8 mouse cellular contexts compared by ENCODE assay signal in genomic region chr17:86444578-86445419, GRCm38 (mm10).
DNase-seq lines count a peak whose midpoint lies in the region; ATAC-seq and TF ChIP-seq lines count a peak whose summit lies in the region.

No protein-coding gene starts in this region.

- H3K27ac ChIP-seq in cortical plate, adult 2 months (ENCODE audit: insufficient read depth, low read length), result no peak overlapping the region

- no peak for TF ChIP-seq POLR2A in cortical plate, adult 2 months (IDR thresholded peaks at IDR 0.05; ENCODE audit: extremely low read depth, insufficient read depth, low read length)

- H3K4me1 ChIP-seq in cortical plate, adult 2 months (ENCODE audit: control insufficient read depth, insufficient read depth, low read length), result peaks cover 5% of the 10 kb centered on the region

- DNase-seq in gastrocnemius, postnatal 14 days, result peak; percentile 88
- peak; percentile 89 to 91 for DNase-seq in left cerebral cortex, postnatal 10 days (ENCODE audit: extremely low spot score in 1 of 2, low spot score in 2 of 2)
- peak; percentile 86 for DNase-seq in right cerebral cortex, postnatal 25 days
- peak; percentile 85 to 93 for DNase-seq in urinary bladder, postnatal 4 days (ENCODE audit: low spot score in 2 of 2)

- peak; percentile 85 for ATAC-seq in activated CD4-positive, CD25-positive, alpha-beta regulatory T cell, adult 4 months
- peak; percentile 91 for ATAC-seq in inflammation-experienced regulatory T-cells, adult 6 months
- ATAC-seq in megakaryocyte-erythroid progenitor cell, adult 5-6 weeks (replicated peaks; ENCODE audit: low FRiP score, low TSS enrichment, poor library complexity, severe bottlenecking), result peak; percentile 93

- TF ChIP-seq CTCF in cortical plate, adult 2 months (IDR thresholded peaks at IDR 0.05; ENCODE audit: extremely low read depth, insufficient read depth, low read length), result peak; percentile 87

- H3K4me3 ChIP-seq in cortical plate, adult 2 months (ENCODE audit: insufficient read depth, low read length), result no peak overlapping the region

- intact Hi-C loops in gastrocnemius, postnatal 14 days (cut with DNase I; ENCODE audit: low total_unique reads), result loop anchor here (10.0 kb wide), 1 partner anchor 140 kb away; no protein-coding TSS in a partner anchor
- intact Hi-C loops in left cerebral cortex, postnatal 10 days (cut with DNase I), result loop anchor here (5.0 kb wide), 2 partner anchors 192 to 277 kb away; partner anchors contain the start of gene Prkce
